Mouse (Mus musculus) forebrain, embryonic 13.5 days (tissue): ENCODE data around the gene Rasgrf2. TPM values are rescaled to one million over a fixed set of nuclear protein-coding genes. Genes with fewer than 3 reads are reported as not detected.

Experiments used
- ATAC-seq: fragments of 200-750 bp; cut with Nextera tagmentation; 2 replicates; pipeline ENCODE4 v1.8.0; 2017
- H3K27ac ChIP-seq: fragments of 300-500 bp; sonication (generic); 2 replicates; pipeline ENCODE4 v1.5.1; 2015; ENCODE audit warnings: inconsistent platforms, mild to moderate bottlenecking, moderate library complexity
- H3K27me3 ChIP-seq: fragments of 300-500 bp; sonication (generic); 2 replicates; pipeline ENCODE4 v1.6.1; 2015; ENCODE audit warnings: mild to moderate bottlenecking, inconsistent platforms
- H3K36me3 ChIP-seq: fragments of 300-500 bp; sonication (generic); 2 replicates; pipeline ENCODE4 v1.6.1; 2015; ENCODE audit warnings: mild to moderate bottlenecking, inconsistent platforms; ENCODE audit not compliant: poor library complexity, severe bottlenecking
- H3K4me1 ChIP-seq: fragments of 300-500 bp; sonication (generic); 2 replicates; pipeline ENCODE4 v1.6.1; 2015; ENCODE audit warnings: inconsistent platforms
- H3K4me2 ChIP-seq: fragments of 300-500 bp; sonication (generic); 2 replicates; pipeline ENCODE4 v1.6.1; 2015; ENCODE audit warnings: inconsistent platforms, mild to moderate bottlenecking, moderate library complexity
- H3K4me3 ChIP-seq: fragments of 300-500 bp; sonication (generic); 2 replicates; pipeline ENCODE4 v1.5.1; 2015; ENCODE audit warnings: mild to moderate bottlenecking, inconsistent platforms
- H3K9ac ChIP-seq: fragments of 300-500 bp; sonication (generic); 2 replicates; pipeline ENCODE4 v1.6.1; 2015; ENCODE audit warnings: mild to moderate bottlenecking, inconsistent platforms
- H3K9me3 ChIP-seq: fragments of 300-500 bp; sonication (generic); replicated peaks from 2 replicates; pipeline ENCODE4 v1.6.1; 2016; ENCODE audit warnings: inconsistent platforms
- WGBS: fragments of 180-500 bp; shearing (Covaris S2); methylation state at CpG from one replicate; pipeline ENCODE4 v1.1.7; 2015; 5-methylcytosine and 5-hydroxymethylcytosine counted together
- polyA plus RNA-seq: library from polyadenylated mRNA; unstranded; fragments of >200 nt; fragmentation: Nextera tagmentation; extraction: Ambion mirVana; gene quantifications from 2 replicates; pipeline ENCODE4 v1.2.1, GENCODE M21; 2015

Gene Rasgrf2
- polyA plus RNA-seq, 1 experiment from 2014 or later = 0.97 TPM

GRCm38 (mm10) chr13:92098484-92098883, 33.0 kb downstream of the Rasgrf2 start:
- H3K27ac ChIP-seq = no peak overlapping the region
- no peaks in the 10 kb centered on the region for H3K27me3 ChIP-seq
- H3K9me3 ChIP-seq = no peaks in the 10 kb centered on the region
- H3K9ac ChIP-seq = no peak overlapping the region
- ATAC-seq = no peak
- WGBS = 84% methylated on average over 7 of the region's 7 CpGs
- H3K36me3 ChIP-seq = no peaks in the 10 kb centered on the region
- no peaks in the 10 kb centered on the region for H3K4me1 ChIP-seq
- no peak overlapping the region for H3K4me3 ChIP-seq
- H3K4me2 ChIP-seq = no peak overlapping the region

- Histone ChIP-seq H3K36me3 (no peaks in the 10 kb centered on the region), H3K4me2 (no peak overlapping the region), H3K27me3 (no peaks in the 10 kb centered on the region), H3K27ac (no peak overlapping the region), H3K4me1 (no peaks in the 10 kb centered on the region), H3K4me3 (no peak overlapping the region), H3K9ac (no peak overlapping the region), H3K9me3 (no peaks in the 10 kb centered on the region)
- no peak for ATAC-seq
- 84% methylated on average over 12 of the region's 12 CpGs for WGBS
Observed at GRCm38 (mm10) chr13:92095131-92096090, 36.0 kb downstream of the Rasgrf2 start.

- Histone ChIP-seq H3K9me3 (no peaks in the 10 kb centered on the region), H3K4me2 (no peak overlapping the region), H3K9ac (no peak overlapping the region), H3K27me3 (no peaks in the 10 kb centered on the region), H3K27ac (no peak overlapping the region), H3K36me3 (no peaks in the 10 kb centered on the region), H3K4me1 (no peaks in the 10 kb centered on the region), H3K4me3 (no peak overlapping the region)
- no peak for ATAC-seq
- WGBS = 88% methylated on average over 6 of the region's 6 CpGs
Observed at GRCm38 (mm10) chr13:92093712-92094290, 37.7 kb downstream of the Rasgrf2 start.

GRCm38 (mm10) chr13:92073111-92073510, 58.3 kb downstream of the Rasgrf2 start:
- H3K4me1 ChIP-seq = no peaks in the 10 kb centered on the region
- H3K9me3 ChIP-seq = no peaks in the 10 kb centered on the region
- 73% methylated on average over 1 of the region's 1 CpGs for WGBS
- H3K9ac ChIP-seq = no peak overlapping the region
- no peak for ATAC-seq
- no peak overlapping the region for H3K4me2 ChIP-seq
- H3K36me3 ChIP-seq = no peaks in the 10 kb centered on the region
- no peaks in the 10 kb centered on the region for H3K27me3 ChIP-seq
- no peak overlapping the region for H3K4me3 ChIP-seq
- H3K27ac ChIP-seq = no peak overlapping the region

GRCm38 (mm10) chr13:92068651-92069050, 62.8 kb downstream of the Rasgrf2 start:
- no peak for ATAC-seq
- no peaks in the 10 kb centered on the region for H3K9me3 ChIP-seq
- no peaks in the 10 kb centered on the region for H3K36me3 ChIP-seq
- no peak overlapping the region for H3K27ac ChIP-seq
- H3K4me3 ChIP-seq = no peak overlapping the region
- H3K27me3 ChIP-seq = no peaks in the 10 kb centered on the region
- no peak overlapping the region for H3K4me2 ChIP-seq
- H3K4me1 ChIP-seq = no peaks in the 10 kb centered on the region
- H3K9ac ChIP-seq = no peak overlapping the region

GRCm38 (mm10) chr13:92067831-92068230, 63.6 kb downstream of the Rasgrf2 start:
- Histone ChIP-seq H3K9ac (no peak overlapping the region), H3K4me1 (no peaks in the 10 kb centered on the region), H3K36me3 (no peaks in the 10 kb centered on the region), H3K4me2 (no peak overlapping the region), H3K27me3 (no peaks in the 10 kb centered on the region), H3K9me3 (no peaks in the 10 kb centered on the region), H3K27ac (no peak overlapping the region), H3K4me3 (no peak overlapping the region)
- WGBS = 92% methylated on average over 2 of the region's 2 CpGs
- ATAC-seq = no peak

- no peak overlapping the region for H3K4me2 ChIP-seq
- no peak overlapping the region for H3K4me3 ChIP-seq
- no peak overlapping the region for H3K27ac ChIP-seq
- H3K4me1 ChIP-seq = no peaks in the 10 kb centered on the region
- 91% methylated on average over 12 of the region's 12 CpGs for WGBS
- no peaks in the 10 kb centered on the region for H3K9me3 ChIP-seq
- H3K9ac ChIP-seq = no peak overlapping the region
- H3K27me3 ChIP-seq = no peaks in the 10 kb centered on the region
- H3K36me3 ChIP-seq = no peaks in the 10 kb centered on the region
- ATAC-seq = no peak
Observed at GRCm38 (mm10) chr13:92053748-92054147, 77.7 kb downstream of the Rasgrf2 start.

- Histone ChIP-seq H3K9me3 (no peaks in the 10 kb centered on the region), H3K27me3 (no peaks in the 10 kb centered on the region), H3K4me3 (no peak overlapping the region), H3K9ac (no peak overlapping the region), H3K4me1 (no peaks in the 10 kb centered on the region), H3K36me3 (no peaks in the 10 kb centered on the region), H3K4me2 (no peak overlapping the region), H3K27ac (no peak overlapping the region)
- WGBS = 84% methylated on average over 3 of the region's 3 CpGs
- no peak for ATAC-seq
Observed at GRCm38 (mm10) chr13:92053001-92053400, 78.5 kb downstream of the Rasgrf2 start.

GRCm38 (mm10) chr13:92051216-92051615, 80.2 kb downstream of the Rasgrf2 start:
- H3K4me3 ChIP-seq = no peak overlapping the region
- H3K9me3 ChIP-seq = no peaks in the 10 kb centered on the region
- no peaks in the 10 kb centered on the region for H3K4me1 ChIP-seq
- H3K9ac ChIP-seq = no peak overlapping the region
- 82% methylated on average over 3 of the region's 3 CpGs for WGBS
- no peak overlapping the region for H3K4me2 ChIP-seq
- ATAC-seq = no peak
- H3K36me3 ChIP-seq = no peaks in the 10 kb centered on the region
- H3K27me3 ChIP-seq = no peaks in the 10 kb centered on the region
- no peak overlapping the region for H3K27ac ChIP-seq

- H3K9ac ChIP-seq = peak overlapping the region; percentile 12; the same call in 1 of the 2 replicates
- H3K27ac ChIP-seq = no peak overlapping the region; the same call in 1 of the 2 replicates
- no peak overlapping the region for H3K4me3 ChIP-seq
- peak; percentile 72 for ATAC-seq
- H3K27me3 ChIP-seq = no peaks in the 10 kb centered on the region
- H3K9me3 ChIP-seq = no peaks in the 10 kb centered on the region
- 37% methylated on average over 8 of the region's 8 CpGs for WGBS
- H3K4me2 ChIP-seq = no peak overlapping the region
- H3K4me1 ChIP-seq = peaks cover 8% of the 10 kb centered on the region; the same call in 1 of the 2 replicates
- no peaks in the 10 kb centered on the region for H3K36me3 ChIP-seq
Observed at GRCm38 (mm10) chr13:92041584-92042563, 89.6 kb downstream of the Rasgrf2 start.

GRCm38 (mm10) chr13:92030364-92031057, 100.9 kb downstream of the Rasgrf2 start:
- no peak for ATAC-seq
- H3K9me3 ChIP-seq = no peaks in the 10 kb centered on the region
- no peaks in the 10 kb centered on the region for H3K27me3 ChIP-seq
- no peak overlapping the region for H3K9ac ChIP-seq
- H3K4me1 ChIP-seq = no peaks in the 10 kb centered on the region
- H3K4me2 ChIP-seq = no peak overlapping the region
- H3K27ac ChIP-seq = no peak overlapping the region
- H3K4me3 ChIP-seq = no peak overlapping the region
- WGBS = 94% methylated on average over 24 of the region's 24 CpGs
- H3K36me3 ChIP-seq = no peaks in the 10 kb centered on the region
